Mouse (Mus musculus): ENCODE data around the gene A930018P22Rik.

DNA sequence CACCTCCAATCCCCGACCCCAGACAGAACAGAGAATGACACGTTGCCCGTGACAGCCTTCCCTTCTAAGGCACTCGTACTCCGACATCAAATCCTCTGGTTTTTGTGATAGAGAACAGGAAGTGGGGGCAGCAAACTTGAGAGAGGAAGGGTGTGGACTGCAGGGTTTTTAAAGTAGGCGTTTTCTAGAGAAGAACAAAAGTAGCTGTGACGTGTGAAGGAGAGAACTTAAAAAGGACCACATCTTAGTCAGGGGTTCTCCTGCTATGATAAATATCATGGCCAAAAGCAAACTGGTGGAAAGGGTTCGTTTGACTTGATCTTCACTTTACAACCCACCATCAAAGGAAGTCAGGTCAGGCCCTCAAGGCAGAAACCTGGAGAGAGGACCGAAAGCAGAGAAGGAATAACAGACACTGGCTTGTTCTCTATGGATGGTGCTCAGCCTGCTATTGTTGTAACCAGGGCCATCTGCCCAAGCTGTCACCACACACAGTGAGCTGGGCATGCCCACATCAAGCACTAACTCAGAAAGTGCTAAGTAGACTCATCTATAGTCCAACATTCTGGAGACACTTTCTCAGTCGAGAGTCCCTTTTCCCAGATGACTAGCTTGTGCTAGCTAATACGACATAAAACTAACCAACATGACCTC, 50.3 kb downstream of the A930018P22Rik start:
- no peak for TF ChIP-seq CTCF (IDR thresholded peaks at IDR 0.05; ENCODE audit: insufficient read depth, low read depth, low read length)
- no peak for TF ChIP-seq POLR2A (IDR thresholded peaks at IDR 0.05; ENCODE audit: insufficient read depth, low read depth, low read length)
